Mouse (Mus musculus) heart, postnatal 0 days (tissue): ENCODE results near the gene Ell. TPM values are rescaled to one million over a fixed set of nuclear protein-coding genes. Genes with fewer than 3 reads are reported as not detected.

Experiments
- ATAC-seq: fragments of 200-750 bp; cut with Nextera tagmentation; 2 replicates; pipeline ENCODE4 v1.8.0; 2017; ENCODE audit warnings: low read depth, moderate number of reproducible peaks, moderate library complexity; ENCODE audit not compliant: insufficient read depth
- DNase-seq: peaks from one replicate; pipeline ENCODE4 v3.0.0-alpha.2; 2016; ENCODE audit warnings: low spot score
- H3K27ac ChIP-seq: fragments of 300-500 bp; sonication (generic); 2 replicates; pipeline ENCODE4 v1.5.1; 2014; ENCODE audit warnings: low read depth, mild to moderate bottlenecking
- H3K27me3 ChIP-seq: fragments of 300-500 bp; sonication (generic); 2 replicates; pipeline ENCODE4 v1.6.1; 2014; ENCODE audit warnings: low read length, mixed read lengths; ENCODE audit not compliant: control insufficient read depth, insufficient read depth
- H3K36me3 ChIP-seq: fragments of 300-500 bp; sonication (generic); replicated peaks from 2 replicates; pipeline ENCODE4 v1.6.1; 2014; ENCODE audit warnings: low read length, mixed read lengths; ENCODE audit not compliant: control insufficient read depth, insufficient read depth
- H3K4me1 ChIP-seq: fragments of 300-500 bp; sonication (generic); 2 replicates; pipeline ENCODE4 v1.6.1; 2014; ENCODE audit warnings: antibody characterized with exemption; ENCODE audit not compliant: control insufficient read depth, insufficient read depth
- H3K4me2 ChIP-seq: fragments of 300-500 bp; sonication (generic); 2 replicates; pipeline ENCODE4 v1.6.1; 2014; ENCODE audit warnings: low read depth, mild to moderate bottlenecking, low read length, moderate library complexity
- H3K4me3 ChIP-seq: fragments of 300-500 bp; sonication (generic); 2 replicates; pipeline ENCODE4 v1.5.1; 2014; ENCODE audit warnings: low read depth, low read length
- H3K9ac ChIP-seq: fragments of 300-500 bp; sonication (generic); replicated peaks from 2 replicates; pipeline ENCODE4 v1.6.1; 2014; ENCODE audit warnings: low read depth, low read length, mixed read lengths
- H3K9me3 ChIP-seq: fragments of 300-500 bp; sonication (generic); replicated peaks from 2 replicates; pipeline ENCODE4 v1.6.1; 2016; ENCODE audit warnings: low read length; ENCODE audit not compliant: control insufficient read depth
- CTCF ChIP-seq: IDR thresholded peaks from 2 replicates; pipeline ENCODE4 v1.5.1; 2016; ENCODE audit warnings: antibody characterized with exemption, control low read depth, low read depth
- EP300 ChIP-seq: IDR thresholded peaks from 2 replicates; pipeline ENCODE4 v1.6.1; 2016; ENCODE audit warnings: antibody characterized with exemption, low read depth
- WGBS: fragments of 180-500 bp; shearing (Covaris S2); extraction: QIAGEN DNeasy Blood & Tissue Kit; methylation state at CpG from one replicate; pipeline ENCODE4 v1.1.7; 2014; 5-methylcytosine and 5-hydroxymethylcytosine counted together
- polyA plus RNA-seq: library from polyadenylated mRNA; unstranded; fragments of >200 nt; fragmentation: Nextera tagmentation; extraction: Ambion mirVana; gene quantifications from 2 replicates; pipeline ENCODE4 v1.2.1, GENCODE M21; 2015
- total RNA-seq: library from RNA; depleted of rRNA; stranded (reverse); fragments of >200 nt; gene quantifications from 2 replicates; pipeline ENCODE4 v1.2.3, GENCODE M21; 2014; ENCODE audit warnings: low replicate concordance

The Ell gene
- total and polyA plus RNA-seq, 2 experiments from 2014 or later = 7.3 to 9.1 TPM

DNA sequence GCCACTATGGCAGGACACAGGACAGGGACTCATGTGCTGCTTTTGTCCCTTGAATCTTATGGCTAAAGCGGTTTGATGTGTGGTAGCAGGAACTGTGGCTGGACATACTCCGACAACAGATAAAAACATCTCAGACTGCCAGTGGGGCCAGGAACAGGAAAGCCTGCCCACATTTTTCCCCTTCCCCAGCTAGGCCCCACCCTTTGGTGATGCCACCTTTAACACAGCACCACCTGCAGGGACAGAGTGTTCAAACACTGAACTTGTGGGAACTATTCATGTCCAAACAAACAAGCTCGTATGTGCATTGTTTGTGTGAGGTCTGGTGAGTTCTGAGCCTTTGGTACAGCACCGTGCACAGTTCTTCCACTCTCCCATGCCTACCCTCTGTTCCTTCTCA lies 19.1 kb downstream of the Ell start:
- H3K9ac ChIP-seq = peak overlapping the region; percentile 15; the same call in 1 of the 2 replicates
- ATAC-seq (peak; percentile 30; the same call in 1 of the 2 replicates), DNase-seq (peak; percentile 66)
- H3K27me3 ChIP-seq = no peaks in the 10 kb centered on the region
- 22% methylated on average over 4 of the region's 4 CpGs for WGBS
- H3K9me3 ChIP-seq = no peaks in the 10 kb centered on the region
- H3K4me1 ChIP-seq = peaks cover 75% of the 10 kb centered on the region
- TF ChIP-seq EP300 = no peak
- TF ChIP-seq CTCF = peak; percentile 59
- H3K36me3 ChIP-seq = no peaks in the 10 kb centered on the region
- no peak overlapping the region for H3K4me3 ChIP-seq
- H3K27ac ChIP-seq = peak overlapping the region; percentile 74
- H3K4me2 ChIP-seq = no peak overlapping the region

DNA sequence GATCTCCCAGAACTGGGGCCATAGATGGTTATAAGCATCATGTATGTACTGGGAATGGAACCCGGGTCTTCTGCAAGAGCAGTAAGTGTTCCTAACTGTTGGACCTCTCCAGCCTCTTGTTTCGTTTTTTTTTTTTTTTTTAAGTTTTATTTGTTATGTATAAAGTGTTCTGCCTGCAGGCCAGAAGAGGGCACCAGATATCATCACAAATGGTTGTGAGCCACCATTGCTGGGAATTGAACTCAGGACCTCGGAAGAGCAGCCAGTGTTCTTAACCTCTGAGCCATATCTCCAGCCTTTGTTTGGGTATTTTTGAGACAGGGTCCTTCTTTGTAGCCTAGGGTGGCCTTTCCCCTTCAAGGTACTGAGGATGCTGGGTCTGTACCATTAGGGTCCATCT lies 19.7 kb downstream of the Ell start:
- Histone ChIP-seq H3K36me3 (no peaks in the 10 kb centered on the region), H3K9ac (no peak overlapping the region), H3K4me2 (no peak overlapping the region), H3K27me3 (no peaks in the 10 kb centered on the region), H3K4me1 (peaks cover 68% of the 10 kb centered on the region), H3K27ac (no peak overlapping the region), H3K4me3 (no peak overlapping the region), H3K9me3 (no peaks in the 10 kb centered on the region)
- 80% methylated on average over 3 of the region's 3 CpGs for WGBS
- TF ChIP-seq CTCF (peak; percentile 25), EP300 (no peak)
- ATAC-seq = no peak
- no peak for DNase-seq

DNA sequence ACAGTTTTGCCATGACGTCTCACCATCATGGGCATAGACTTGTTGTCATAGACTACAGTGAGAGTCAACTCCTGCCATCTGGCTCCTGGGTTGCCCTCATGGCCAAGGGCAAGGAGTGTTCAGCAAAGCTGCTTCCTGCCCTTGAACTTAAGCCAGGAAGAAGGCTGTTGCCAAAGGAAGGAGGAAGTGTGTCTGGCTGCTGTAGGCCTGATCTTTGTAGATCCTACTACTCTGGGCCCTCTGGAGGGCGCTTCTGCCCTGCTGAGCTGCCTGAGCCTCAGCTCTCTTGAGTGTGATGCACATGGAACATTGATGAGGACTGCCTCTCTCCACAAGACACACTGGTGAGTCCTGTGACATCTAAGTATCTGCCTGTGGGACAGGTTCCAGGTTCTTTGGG lies 20.8 kb downstream of the Ell start:
- peak; percentile 70 for TF ChIP-seq CTCF
- no peak for TF ChIP-seq EP300
- peak; percentile 51 for ATAC-seq
- Histone ChIP-seq H3K4me3 (no peak overlapping the region), H3K27ac (peak overlapping the region; percentile 22), H3K4me1 (peaks cover 65% of the 10 kb centered on the region), H3K4me2 (no peak overlapping the region), H3K36me3 (no peaks in the 10 kb centered on the region), H3K27me3 (no peaks in the 10 kb centered on the region), H3K9me3 (no peaks in the 10 kb centered on the region), H3K9ac (no peak overlapping the region)
- peak; percentile 66 for DNase-seq
- 57% methylated on average over 2 of the region's 2 CpGs for WGBS

DNA sequence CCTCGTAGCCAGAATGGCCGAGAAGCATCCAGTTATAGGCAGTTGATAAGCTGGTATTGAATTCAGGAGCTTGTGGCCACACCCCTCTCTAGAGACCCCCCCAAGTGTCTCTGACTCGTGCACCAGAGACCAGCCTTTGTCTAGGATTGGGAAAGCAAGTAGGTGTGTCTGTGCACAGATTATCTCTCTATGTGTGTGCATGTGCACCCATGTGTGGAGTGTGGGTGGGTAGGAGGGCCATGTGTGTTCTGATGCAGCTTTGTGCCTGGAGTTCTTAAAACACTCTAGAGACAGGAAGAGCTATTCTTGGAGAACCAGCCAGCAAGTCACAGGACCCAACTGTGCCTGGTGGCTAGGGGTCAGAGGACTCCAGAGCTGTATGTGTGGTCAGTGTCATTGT lies 21.3 kb downstream of the Ell start:
- DNase-seq (no peak), ATAC-seq (peak; percentile 9; the same call in 1 of the 2 replicates)
- Histone ChIP-seq H3K27me3 (no peaks in the 10 kb centered on the region), H3K4me3 (no peak overlapping the region), H3K9ac (no peak overlapping the region), H3K27ac (peak overlapping the region; percentile 21), H3K4me2 (no peak overlapping the region), H3K9me3 (no peaks in the 10 kb centered on the region), H3K36me3 (no peaks in the 10 kb centered on the region), H3K4me1 (peaks cover 65% of the 10 kb centered on the region)
- TF ChIP-seq EP300 (no peak), CTCF (no peak)
- 25% methylated on average over 3 of the region's 3 CpGs for WGBS

GRCm38 (mm10) chr8:70561357-70561756 lies 22.1 kb downstream of the Ell start:
- WGBS = 35% methylated on average over 4 of the region's 4 CpGs
- TF ChIP-seq EP300 = no peak
- no peak for TF ChIP-seq CTCF
- ATAC-seq (no peak), DNase-seq (no peak)
- H3K4me1 ChIP-seq = peaks cover 69% of the 10 kb centered on the region
- peak overlapping the region; percentile 21 for H3K27ac ChIP-seq
- no peaks in the 10 kb centered on the region for H3K9me3 ChIP-seq
- H3K9ac ChIP-seq = no peak overlapping the region
- no peak overlapping the region for H3K4me3 ChIP-seq
- no peaks in the 10 kb centered on the region for H3K36me3 ChIP-seq
- H3K27me3 ChIP-seq = no peaks in the 10 kb centered on the region
- H3K4me2 ChIP-seq = no peak overlapping the region
